Mouse (Mus musculus) thymus, postnatal 14 days (tissue): ENCODE data around the gene Prdm1.

Experiments
- DNase-seq: peaks from one replicate; pipeline ENCODE4 v3.0.0; 2021

Gene Prdm1

GRCm38 (mm10) chr10:44492815-44493525, 35.3 kb downstream of the Prdm1 start:
- no peak for DNase-seq

- DNase-seq: no peak
Measured at GRCm38 (mm10) chr10:44490899-44491422, 37.3 kb downstream of the Prdm1 start.

DNA sequence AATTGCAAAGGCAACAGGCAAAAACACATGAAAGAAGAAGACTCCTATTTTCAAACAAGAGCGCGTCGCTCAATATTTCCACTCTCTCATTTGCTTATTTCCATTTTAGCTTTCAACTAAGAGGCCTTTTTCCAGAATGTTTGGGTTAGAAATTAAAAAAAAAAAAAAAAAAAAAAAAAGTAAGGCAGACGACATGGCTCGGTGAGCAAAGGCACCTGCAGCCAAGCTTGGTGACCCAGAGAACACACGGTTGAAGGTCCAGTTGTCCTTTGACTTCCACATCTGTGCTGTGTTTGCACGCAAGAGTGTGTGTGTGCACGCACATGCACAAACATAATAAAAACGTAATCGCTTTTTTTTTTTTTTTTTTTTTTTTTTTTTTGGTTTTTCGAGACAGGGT, 41.2 kb downstream of the Prdm1 start:
- DNase-seq: no peak

DNA sequence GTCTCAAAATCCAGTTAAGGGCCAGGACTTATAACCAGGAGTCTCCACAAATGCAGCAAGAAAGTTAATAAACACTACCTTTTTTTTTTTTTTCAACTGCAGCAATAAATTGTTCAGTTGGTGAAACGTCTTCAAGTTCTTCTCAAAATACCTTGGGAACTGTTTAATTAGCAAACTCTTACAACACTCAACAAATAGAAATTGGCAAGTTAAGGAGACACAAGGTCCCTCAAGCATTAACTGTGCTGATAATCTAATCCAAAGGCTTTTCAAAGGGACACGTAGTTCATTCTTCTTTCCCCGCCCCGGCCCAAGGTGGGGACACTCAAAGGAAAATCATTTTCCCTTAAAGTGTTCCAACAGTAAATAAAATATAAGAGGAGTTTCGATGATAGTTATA, 44.2 kb downstream of the Prdm1 start:
- no peak for DNase-seq

- peak; percentile 55 for DNase-seq
Measured at GRCm38 (mm10) chr10:44483116-44483515, 45.2 kb downstream of the Prdm1 start.

GRCm38 (mm10) chr10:44481379-44481778, 46.9 kb downstream of the Prdm1 start:
- DNase-seq: no peak

DNA sequence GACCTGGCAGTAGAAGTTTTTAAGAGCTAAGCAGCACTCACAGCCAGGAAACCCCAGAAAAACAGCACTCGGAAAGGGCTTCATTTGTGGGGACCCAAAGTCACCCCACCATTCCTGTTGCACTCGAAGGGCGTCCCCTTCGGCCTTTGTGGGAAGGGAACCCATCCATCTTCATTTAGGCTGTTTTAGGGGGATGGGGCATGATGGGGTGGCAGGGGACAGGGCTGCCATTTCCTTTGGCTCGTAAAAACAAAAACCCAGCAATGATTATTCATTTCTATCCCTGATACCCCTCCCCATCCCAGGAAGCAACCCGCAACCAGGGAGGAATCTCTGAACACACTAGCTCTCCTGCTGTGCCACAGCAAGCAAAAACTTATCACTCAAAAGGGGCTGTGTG, 49.0 kb downstream of the Prdm1 start:
- DNase-seq: no peak

DNA sequence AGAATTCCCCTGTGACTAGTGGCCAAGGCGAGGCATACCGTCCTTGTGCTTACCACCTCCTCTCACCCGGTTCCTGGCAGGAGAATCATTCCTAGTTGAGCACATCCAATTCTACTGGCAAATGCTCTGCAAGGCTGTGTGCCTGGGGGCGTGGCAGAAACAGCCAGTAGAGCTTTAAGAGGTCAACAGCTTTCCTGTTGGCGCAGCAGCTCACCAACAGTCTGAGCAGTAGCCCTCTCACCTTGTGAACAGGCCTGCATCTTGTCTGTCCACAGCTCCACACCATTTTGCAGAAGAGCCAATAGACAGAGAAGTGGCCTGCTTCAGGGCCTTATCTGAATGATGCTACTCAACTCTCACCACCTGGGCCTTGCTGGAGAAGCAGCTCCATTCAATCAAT, 50.2 kb downstream of the Prdm1 start:
- no peak for DNase-seq

GRCm38 (mm10) chr10:44477240-44477639, 51.1 kb downstream of the Prdm1 start:
- no peak for DNase-seq

DNA sequence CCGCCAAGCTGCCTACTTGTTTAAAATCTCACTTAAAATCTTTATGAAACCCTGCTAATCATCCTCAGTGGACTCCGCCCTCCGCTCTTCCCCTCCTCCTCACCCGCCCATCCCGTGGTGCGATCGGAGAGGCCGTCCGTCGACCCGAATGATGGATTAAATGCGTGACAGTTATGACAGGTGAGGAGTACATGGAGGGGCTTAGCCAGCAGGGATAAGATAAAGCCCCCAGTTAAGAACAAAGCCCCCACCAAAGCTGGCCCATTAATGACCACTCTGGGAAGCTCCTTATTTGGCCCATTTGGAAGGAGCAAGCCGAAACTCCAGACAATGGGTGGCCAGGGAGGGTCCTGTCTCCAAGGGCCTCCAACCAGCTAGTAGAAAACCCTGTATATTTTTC, 51.8 kb downstream of the Prdm1 start:
- DNase-seq: no peak

DNA sequence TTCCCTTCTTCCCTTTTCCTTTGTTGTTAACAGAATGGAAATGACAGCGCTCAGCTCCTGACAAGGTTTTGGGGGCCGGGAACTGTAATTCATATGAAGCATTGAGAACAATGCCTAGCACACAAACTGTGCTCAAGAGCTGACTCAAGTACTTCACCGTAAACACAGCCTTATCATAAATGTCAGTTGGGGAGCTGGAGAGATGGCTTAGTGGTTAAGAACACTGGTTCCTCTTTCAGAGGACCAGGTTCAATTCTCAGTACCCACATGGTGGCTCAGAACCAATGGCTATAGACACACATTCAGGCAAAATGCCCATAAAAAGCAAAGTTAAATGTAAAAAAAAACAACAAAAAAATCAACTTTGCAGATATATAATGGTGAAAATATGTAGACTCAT, 52.9 kb downstream of the Prdm1 start:
- no peak for DNase-seq

DNA sequence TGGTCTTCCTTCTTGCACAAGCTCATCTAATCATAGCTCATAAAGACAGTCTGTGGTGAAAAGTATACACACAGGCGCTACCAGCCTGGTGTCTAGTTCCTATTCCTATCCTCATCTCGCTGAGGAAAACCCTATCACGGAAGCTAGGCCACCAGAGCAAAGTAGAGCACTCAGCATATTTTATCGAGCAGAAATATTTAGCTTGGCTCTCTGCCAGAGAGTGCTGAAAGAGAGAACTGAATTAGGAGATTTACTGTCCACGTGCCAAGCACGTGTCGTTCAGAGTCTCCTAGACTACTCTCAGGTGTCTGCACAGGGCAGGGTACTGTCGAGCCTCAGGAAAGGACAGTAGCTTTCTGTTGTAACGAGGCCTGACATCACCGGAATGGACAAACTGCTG, 54.0 kb downstream of the Prdm1 start:
- no peak for DNase-seq

DNA sequence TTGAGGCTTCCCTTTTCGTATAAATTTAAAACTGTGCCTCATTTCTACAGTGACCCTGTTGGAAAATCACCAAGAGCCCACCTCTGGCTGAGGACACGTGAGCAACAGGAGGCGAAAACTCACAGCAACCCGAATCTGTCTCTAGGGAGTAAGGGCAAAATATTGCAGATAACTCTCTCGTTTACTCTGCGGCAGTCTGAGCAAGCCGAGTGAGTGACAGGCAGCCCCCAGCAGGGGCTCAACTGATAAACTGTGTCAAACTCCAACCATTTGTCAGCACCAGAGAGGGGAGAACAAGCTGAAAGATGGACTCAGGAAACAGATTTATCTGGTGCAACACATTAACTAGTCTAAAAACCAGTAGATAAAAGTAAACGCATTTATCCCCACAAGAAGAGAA, 62.7 kb downstream of the Prdm1 start:
- DNase-seq: no peak

DNA sequence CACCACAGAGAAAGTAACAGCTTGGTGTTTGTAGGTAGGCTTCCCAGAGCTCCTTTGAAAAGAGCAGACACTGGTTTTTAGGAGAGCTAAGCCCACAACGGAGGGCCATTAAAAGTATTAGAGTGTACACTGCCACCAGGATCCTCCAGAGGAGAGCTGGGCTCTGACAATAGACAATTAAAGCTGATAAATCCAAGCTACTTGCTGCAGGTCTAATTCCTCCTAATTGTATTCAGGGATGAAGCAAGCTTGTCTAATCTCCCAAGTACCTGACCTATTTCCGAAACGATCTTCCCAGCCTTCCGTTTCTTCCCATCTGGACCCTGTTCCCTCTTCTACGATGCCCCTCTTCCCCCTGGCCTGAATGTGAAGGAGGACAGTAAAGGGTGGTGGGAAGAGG, 63.7 kb downstream of the Prdm1 start:
- no peak for DNase-seq

GRCm38 (mm10) chr10:44463856-44464255, 64.4 kb downstream of the Prdm1 start:
- DNase-seq: no peak

- DNase-seq: no peak
Measured at GRCm38 (mm10) chr10:44462351-44462750, 66.0 kb downstream of the Prdm1 start.

DNA sequence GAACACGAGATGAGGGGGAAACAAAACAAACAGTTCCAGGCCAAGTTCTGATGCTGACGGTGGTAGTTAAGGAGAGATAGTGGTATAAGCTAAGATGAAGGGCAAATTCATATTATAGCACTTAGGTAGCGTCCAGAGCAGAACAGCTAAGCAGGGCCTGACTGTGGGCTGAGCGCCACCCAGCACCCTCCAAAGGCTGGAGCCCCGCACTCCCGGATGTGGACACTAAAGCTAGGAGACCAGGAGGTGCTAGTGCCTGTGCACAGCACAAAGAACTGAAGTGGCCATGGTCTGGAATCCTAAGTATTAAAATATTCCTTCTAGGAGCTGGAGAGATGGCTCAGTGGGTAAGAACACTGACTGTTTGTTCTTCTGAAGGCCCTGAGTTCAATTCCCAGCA, 67.2 kb downstream of the Prdm1 start:
- no peak for DNase-seq

GRCm38 (mm10) chr10:44460095-44460810, 68.0 kb downstream of the Prdm1 start:
- DNase-seq: peak; percentile 78

- no peak for DNase-seq
Measured at GRCm38 (mm10) chr10:44459321-44460000, 68.8 kb downstream of the Prdm1 start.

DNA sequence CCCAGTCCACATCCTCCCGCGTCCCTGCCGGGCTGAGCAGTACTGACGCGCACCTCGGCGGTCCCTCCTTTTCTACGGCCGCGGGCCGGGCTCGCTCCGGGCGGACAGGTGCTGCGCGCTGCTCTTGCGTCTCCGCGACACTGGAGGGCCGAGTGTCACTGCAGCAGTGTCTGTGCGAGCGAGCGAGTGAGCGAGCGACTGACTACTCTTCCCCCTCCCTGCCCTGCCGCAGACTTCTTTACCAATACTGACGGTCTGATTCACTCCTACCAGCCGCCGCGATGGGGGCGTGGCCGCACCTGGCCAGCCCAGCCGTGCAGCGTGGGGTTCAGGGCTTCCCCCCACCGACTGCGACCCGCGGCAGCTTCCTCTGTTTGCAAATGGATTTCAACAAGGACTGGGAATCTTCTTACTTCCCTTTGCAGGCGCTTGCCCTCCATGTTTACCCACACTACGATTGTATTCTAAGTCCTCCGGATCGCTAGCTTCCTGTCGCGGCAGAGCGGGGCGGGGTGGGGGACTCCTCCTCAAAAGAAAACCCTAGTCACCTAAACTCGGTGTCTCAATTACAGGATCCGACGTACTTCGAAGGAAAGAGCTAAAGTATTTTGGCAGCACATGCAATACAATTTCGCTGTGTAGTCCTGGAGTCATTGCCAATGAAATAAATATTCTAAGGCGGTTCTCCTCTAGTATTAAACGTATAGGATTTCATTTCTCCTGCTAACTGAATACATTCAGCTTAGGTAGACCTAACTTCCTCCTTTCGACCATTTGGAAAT, 69.6 kb downstream of the Prdm1 start:
- peak; percentile 86 for DNase-seq

DNA sequence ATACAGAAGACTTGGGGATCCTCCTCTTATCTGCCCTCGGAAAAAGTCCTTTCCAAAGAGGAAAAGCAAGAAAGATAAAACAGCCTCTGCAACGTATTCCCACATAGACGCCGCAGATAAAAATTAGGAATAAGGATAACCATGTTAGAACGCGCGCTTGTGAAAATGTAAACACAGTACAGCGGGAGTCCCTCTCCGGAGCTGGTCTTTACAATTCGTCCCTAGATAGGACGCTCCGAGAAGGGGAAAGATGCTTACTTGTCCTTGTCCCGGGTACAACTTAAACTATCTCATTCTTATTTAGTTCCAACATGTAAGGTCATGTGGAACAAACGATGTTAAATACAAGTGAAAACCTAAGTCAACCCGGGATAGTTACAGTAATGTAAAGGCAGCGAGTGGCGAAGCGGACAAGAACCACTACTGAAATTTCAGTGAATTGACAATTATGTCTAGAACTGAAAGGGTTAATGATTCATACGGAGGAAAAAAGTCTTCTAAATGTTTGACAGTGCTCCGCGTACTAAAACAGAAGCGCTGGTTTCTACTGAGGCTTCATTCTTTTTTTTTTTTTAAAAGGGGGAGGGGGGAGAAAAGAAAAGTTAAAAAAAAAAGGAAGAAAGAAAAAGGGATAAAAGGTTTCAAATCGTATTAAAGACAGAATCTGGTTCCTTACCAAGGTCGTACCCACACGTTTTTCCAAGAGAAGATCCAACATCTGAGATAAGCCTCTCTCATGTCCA, 70.3 kb downstream of the Prdm1 start:
- no peak for DNase-seq
